Comparison of ENCODE assay signal across 7 mouse cellular contexts in the genomic region with DNA sequence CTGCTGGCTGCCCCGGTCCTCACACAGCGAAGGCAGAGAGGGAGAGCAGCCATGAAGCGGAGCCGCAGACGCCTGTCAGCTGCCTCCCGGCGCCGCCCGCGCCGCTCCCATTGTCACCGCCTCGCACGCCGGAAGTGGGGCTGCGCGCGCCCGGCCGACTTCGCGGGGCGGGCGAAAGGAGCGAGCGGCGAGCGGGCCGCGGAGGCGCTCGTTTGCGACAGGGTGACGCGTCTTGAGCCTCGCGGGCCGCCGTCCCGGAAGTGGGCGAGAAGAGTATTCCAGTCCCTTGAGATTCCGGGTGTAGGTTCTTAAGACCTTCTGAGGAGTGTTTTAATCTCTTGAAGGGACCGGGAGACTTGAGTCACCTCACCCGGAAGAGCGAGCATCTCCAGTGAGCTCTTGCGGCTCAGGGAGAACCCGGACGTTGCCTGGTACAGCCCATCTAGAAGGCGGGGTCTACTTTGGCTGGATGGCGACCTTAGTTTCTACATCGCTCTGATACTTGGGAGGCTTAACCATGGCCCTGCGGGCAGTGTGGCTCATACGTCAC. TPM values are rescaled to one million over a fixed set of nuclear protein-coding genes. Genes with fewer than 3 reads are reported as not detected.
DNase-seq lines count a peak whose midpoint lies in the region; ATAC-seq and TF ChIP-seq lines count a peak whose summit lies in the region.

A gene (minus strand): TSS at position 380 of the 550 bp plus-strand sequence.

- H3K9me3 ChIP-seq in embryonic facial prominence, embryonic 10.5 days, result no peaks in the 10 kb centered on the region
- no peaks in the 10 kb centered on the region for H3K9me3 ChIP-seq in intestine, postnatal 0 days (ENCODE audit: control insufficient read depth)
- H3K9me3 ChIP-seq in midbrain, embryonic 12.5 days, result no peaks in the 10 kb centered on the region

- intact Hi-C loops in left cerebral cortex, postnatal 4 days (cut with DNase I), result no loop called here

- H3K36me3 ChIP-seq in embryonic facial prominence, embryonic 10.5 days (replicated peaks), result 0 out of 2 replicates have a peak, but pooled peaks cover 6% of the 10 kb centered on the region
- no peaks in the 10 kb centered on the region for H3K36me3 ChIP-seq in intestine, postnatal 0 days (ENCODE audit: control insufficient read depth, insufficient read depth)
- H3K36me3 ChIP-seq in midbrain, embryonic 12.5 days, result no peaks in the 10 kb centered on the region
- H3K36me3 ChIP-seq in small intestine, adult 2 months (ENCODE audit: control insufficient read depth, insufficient read depth, low read length), result no peaks in the 10 kb centered on the region

- DNase-seq in adrenal gland, postnatal 10 days, result peak; percentile 98
- peak; percentile 95 for DNase-seq in embryonic facial prominence, embryonic 10.5 days (ENCODE audit: low spot score)
- DNase-seq in gonadal fat pad, adult 2 months (ENCODE audit: low read depth), result peak; percentile 82
- peak; percentile 97 for DNase-seq in left cerebral cortex, postnatal 4 days

- WGBS in embryonic facial prominence, embryonic 10.5 days, result under 1% methylated on average over 53 of the region's 53 CpGs
- under 1% methylated on average over 44 of the region's 53 CpGs for WGBS in intestine, postnatal 0 days
- WGBS in midbrain, embryonic 12.5 days, result under 1% methylated on average over 53 of the region's 53 CpGs
- WGBS in small intestine, adult 2 months, result under 1% methylated on average over 53 of the region's 53 CpGs

- peak; percentile 89 for TF ChIP-seq POLR2A in small intestine, adult 2 months (IDR thresholded peaks at IDR 0.05; ENCODE audit: low read depth, low read length)

- peak within 1 kb of the TSS; percentile 94 for H3K4me3 ChIP-seq in embryonic facial prominence, embryonic 10.5 days
- peak within 1 kb of the TSS; percentile 93 for H3K4me3 ChIP-seq in intestine, postnatal 0 days (ENCODE audit: low read depth, low read length)
- H3K4me3 ChIP-seq in midbrain, embryonic 12.5 days, result peak within 1 kb of the TSS; percentile 97
- peak within 1 kb of the TSS; percentile 73 for H3K4me3 ChIP-seq in small intestine, adult 2 months (ENCODE audit: low read depth, low read length)

- ATAC-seq in intestine, postnatal 0 days, result peak; percentile 96
- peak; percentile 95 for ATAC-seq in midbrain, embryonic 12.5 days (ENCODE audit: low FRiP score, low read depth)

- H3K27ac ChIP-seq in embryonic facial prominence, embryonic 10.5 days (replicated peaks), result peak within 1 kb of the TSS; percentile 98
- peak within 1 kb of the TSS; percentile 99 for H3K27ac ChIP-seq in intestine, postnatal 0 days (ENCODE audit: low read depth, low read length)
- peak within 1 kb of the TSS; percentile 100 for H3K27ac ChIP-seq in midbrain, embryonic 12.5 days (replicated peaks)
- peak within 1 kb of the TSS; percentile 88 for H3K27ac ChIP-seq in small intestine, adult 2 months (ENCODE audit: insufficient read depth, low read depth, low read length)

- H3K9ac ChIP-seq in intestine, postnatal 0 days (ENCODE audit: low read depth, low read length), result peak within 1 kb of the TSS; percentile 95
- peak within 1 kb of the TSS; percentile 96 for H3K9ac ChIP-seq in midbrain, embryonic 12.5 days (replicated peaks)

- TF ChIP-seq CTCF in intestine, postnatal 0 days (IDR thresholded peaks at IDR 0.05; ENCODE audit: low read depth), result no peak
- no peak for TF ChIP-seq CTCF in small intestine, adult 2 months (IDR thresholded peaks at IDR 0.05; ENCODE audit: extremely low read depth, insufficient read length, insufficient replicate concordance, low read depth, low read length)

- peak within 1 kb of the TSS; percentile 78 for H3K4me2 ChIP-seq in intestine, postnatal 0 days (replicated peaks; ENCODE audit: low read depth)
- peak within 1 kb of the TSS; percentile 81 for H3K4me2 ChIP-seq in midbrain, embryonic 12.5 days (replicated peaks)

- peaks cover 26% of the 10 kb centered on the region for H3K4me1 ChIP-seq in embryonic facial prominence, embryonic 10.5 days
- no peaks in the 10 kb centered on the region for H3K4me1 ChIP-seq in intestine, postnatal 0 days (replicated peaks; ENCODE audit: control insufficient read depth, insufficient read depth, low read length)
- peaks cover 23% of the 10 kb centered on the region for H3K4me1 ChIP-seq in midbrain, embryonic 12.5 days
- H3K4me1 ChIP-seq in small intestine, adult 2 months (ENCODE audit: control insufficient read depth, insufficient read depth, insufficient read length, low read length), result no peaks in the 10 kb centered on the region

- no peaks in the 10 kb centered on the region for H3K27me3 ChIP-seq in embryonic facial prominence, embryonic 10.5 days (replicated peaks; ENCODE audit: low read depth, poor library complexity, severe bottlenecking)
- H3K27me3 ChIP-seq in intestine, postnatal 0 days (replicated peaks; ENCODE audit: control insufficient read depth, insufficient read depth, low read length), result no peaks in the 10 kb centered on the region
- no peaks in the 10 kb centered on the region for H3K27me3 ChIP-seq in midbrain, embryonic 12.5 days
- no peaks in the 10 kb centered on the region for H3K27me3 ChIP-seq in small intestine, adult 2 months (ENCODE audit: control insufficient read depth, insufficient read depth, low read length)

RNA-seq across cellular contexts. Expression of the gene that starts here (rescaled TPM):
- total RNA-seq in adrenal gland, postnatal 10 days (2021), result 10 to 100 TPM; 34.5 to 36.0 TPM
- 58.4 TPM in 2 replicates for polyA plus RNA-seq in embryonic facial prominence, embryonic 10.5 days (2016; fragmentation: Nextera tagmentation; extraction: Ambion mirVana)
- polyA plus RNA-seq in gonadal fat pad, adult 2 months (2012; rRNA removed), result 8.3 and 9.3 TPM in 2 replicates
- 24.7 and 26.7 TPM in 2 replicates for polyA plus RNA-seq in intestine, postnatal 0 days (2015; fragmentation: Nextera tagmentation; extraction: Ambion mirVana)
- 10 to 100 TPM; 81.1 to 88.8 TPM for total RNA-seq in left cerebral cortex, postnatal 4 days (2021)
- polyA plus RNA-seq in midbrain, embryonic 12.5 days (2016; fragmentation: Nextera tagmentation; extraction: Ambion mirVana), result 106 TPM in 2 replicates
- polyA plus RNA-seq in small intestine, adult 2 months (2012; rRNA removed), result 3.8 and 7.6 TPM in 2 replicates

Comparison
In these comparisons a context has a peak if more than half of its experiments do, and no peak if none do; other contexts are left out.
1. Peak in every context shown above with its lines: DNase-seq, ATAC-seq, H3K4me3 ChIP-seq and H3K27ac ChIP-seq.